Mouse (Mus musculus): Measurements from ENCODE around the gene Otoa. TPM values are rescaled to one million over a fixed set of nuclear protein-coding genes. Genes with fewer than 3 reads are reported as not detected.

Otoa gene
- total RNA-seq (2015), result 0.05 and 0.07 TPM in 2 replicates
- total RNA-seq (2017), result 0.12 and 0.20 TPM in 2 replicates

DNA sequence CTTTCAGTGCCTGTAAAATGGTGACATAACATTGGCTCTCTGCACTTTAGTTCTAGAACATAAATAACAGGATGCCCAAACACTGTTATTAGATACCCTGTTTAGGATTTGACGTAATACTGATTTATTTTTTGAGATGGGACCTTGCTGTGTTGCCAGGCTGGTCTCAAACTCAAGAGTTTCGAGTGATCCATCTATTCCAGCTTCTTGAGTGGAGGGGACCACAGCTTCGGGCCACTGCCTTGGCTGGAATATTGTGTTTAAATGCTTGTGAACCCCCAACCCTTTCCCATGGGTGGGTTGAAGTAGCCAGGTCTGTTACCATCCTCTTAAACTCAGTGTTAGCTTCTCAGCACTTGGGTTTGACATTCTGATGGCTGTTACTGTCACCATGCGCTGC is at the start of gene Otoa:
Gene Otoa, plus strand, starts transcription at position 301 of the 400 bp plus-strand sequence.
- ATAC-seq (replicated peaks; ENCODE audit: poor library complexity), result no peak

DNA sequence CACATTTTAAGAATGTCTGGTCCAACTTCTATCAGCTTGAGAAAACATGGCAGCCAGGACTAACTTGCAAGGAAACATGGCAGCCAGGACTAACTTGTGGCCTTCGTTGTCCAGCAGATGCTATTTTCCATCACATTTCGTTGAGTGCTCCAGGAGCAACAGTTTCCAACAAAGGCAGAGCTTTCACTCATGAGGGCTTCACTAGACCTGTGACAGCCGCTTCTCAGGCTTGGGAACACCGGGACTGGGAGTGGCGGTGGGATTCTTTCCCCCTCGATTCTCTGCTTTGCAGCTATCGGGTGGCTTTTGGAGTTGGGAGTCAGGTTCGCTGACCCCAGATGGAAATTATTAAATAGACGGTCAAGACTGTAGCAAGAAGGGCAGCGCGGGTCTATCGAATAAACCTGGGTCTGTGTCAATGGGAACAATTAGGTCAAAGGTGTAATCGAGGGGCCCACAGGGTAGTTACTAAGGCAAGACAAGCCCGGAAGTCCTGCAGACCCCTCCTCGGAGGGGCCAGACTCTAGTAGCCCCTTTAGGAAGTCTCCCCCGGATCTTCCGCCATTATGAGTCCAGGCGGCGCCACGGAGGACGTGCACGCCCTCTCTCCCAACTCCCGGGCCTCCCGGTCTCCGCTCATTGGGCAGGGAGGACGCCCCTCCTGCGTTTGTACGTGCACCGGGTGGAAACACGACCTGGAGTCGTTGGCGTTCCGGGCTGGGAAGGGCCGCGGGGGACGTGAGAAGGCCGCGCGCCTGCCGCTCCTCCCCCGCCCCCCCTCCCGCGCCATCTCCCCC is 47.4 kb upstream of the Otoa start, which contains the start of gene Mettl9:
Gene Mettl9, plus strand, starts transcription at position 590 of the 797 bp plus-strand sequence.
- peak; percentile 97 for ATAC-seq (replicated peaks; ENCODE audit: poor library complexity)

DNA sequence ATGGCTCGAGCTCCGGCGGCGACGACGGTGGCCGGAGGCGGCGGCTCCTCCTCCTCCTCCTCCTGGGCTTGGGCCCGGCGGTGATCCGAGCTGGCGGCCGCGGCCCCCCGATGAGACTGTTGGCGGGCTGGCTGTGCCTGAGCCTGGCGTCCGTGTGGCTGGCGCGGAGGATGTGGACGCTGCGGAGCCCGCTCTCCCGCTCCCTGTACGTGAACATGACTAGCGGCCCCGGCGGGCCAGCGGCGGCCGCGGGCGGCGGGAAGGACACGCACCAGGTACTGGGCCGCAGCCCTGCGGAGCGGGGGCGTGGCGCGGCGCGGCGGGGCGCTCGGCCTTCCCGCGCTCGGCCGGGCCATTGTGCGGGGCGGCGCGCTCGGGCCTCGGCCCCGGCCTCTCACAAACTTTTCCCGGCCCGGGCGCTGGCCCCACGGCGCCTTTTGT is 46.7 kb upstream of the Otoa start:
- peak; percentile 14 for ATAC-seq (replicated peaks; ENCODE audit: poor library complexity)

DNA sequence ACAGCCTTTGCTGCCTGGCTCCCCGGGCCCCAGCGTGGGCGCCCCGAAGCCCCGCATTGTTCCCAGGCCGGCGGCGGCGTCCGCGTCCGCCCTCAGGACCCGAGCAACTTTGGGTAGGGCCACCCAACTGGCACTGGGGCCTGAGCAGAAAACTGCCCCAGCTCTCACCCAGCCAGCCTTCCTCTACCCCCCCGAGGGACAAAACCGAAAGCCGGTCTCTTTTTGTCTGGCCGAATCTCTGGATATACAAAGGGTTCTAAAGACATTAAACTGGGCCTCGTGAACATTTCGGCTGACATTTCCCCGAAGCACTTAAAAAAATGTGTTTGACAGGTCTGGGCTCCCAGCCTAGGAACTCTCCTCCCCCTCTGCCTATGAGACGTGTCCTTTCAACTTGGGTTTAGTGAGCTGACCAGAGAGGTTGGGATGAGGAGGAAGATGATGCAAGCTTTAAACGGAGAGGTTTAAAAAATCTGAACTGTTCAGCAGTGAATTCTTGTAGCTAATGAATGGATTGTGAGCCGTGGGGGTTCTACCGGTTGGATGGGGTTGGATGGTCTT is 46.2 kb upstream of the Otoa start:
- ATAC-seq (replicated peaks; ENCODE audit: poor library complexity), result peak; percentile 28

DNA sequence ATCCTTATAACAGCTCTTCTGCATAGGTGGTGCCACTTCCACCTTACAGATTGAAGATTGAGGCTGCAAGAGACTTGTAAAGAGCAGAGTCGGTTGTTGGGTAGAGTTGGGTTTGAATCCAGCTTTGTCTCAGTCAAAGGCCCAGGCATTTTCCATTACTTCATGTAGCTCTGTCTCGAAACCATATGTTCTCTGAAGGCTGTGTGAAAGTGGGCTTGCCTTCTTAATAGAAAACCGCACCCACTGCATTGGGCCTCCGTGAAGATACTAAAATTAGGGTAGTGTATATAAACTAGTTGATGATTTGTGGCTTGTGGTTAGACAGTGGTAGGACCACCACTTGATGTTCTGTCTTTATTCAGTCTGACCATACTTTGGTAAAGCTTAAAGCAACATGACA is 40.9 kb upstream of the Otoa start:
- ATAC-seq (replicated peaks; ENCODE audit: poor library complexity), result no peak

DNA sequence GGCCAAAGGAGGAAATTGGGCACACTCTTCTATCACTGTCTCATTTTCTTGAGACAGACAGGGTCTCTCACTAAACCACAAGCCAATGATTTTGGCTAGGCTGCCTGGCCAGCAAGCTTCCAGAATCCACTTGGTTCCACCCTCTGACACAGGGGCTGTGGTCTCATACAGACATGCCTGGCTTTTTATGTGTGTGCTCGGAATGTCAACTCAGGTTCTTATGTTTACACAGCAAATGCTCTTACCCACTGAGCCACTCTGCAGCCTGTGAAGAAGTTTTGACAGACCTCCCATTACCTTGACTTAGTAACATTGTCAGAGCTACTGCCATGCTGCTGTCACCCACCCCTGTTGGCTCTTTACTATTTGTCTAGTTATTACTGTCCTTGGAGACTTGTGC is 39.5 kb upstream of the Otoa start:
- ATAC-seq (replicated peaks; ENCODE audit: poor library complexity), result no peak

DNA sequence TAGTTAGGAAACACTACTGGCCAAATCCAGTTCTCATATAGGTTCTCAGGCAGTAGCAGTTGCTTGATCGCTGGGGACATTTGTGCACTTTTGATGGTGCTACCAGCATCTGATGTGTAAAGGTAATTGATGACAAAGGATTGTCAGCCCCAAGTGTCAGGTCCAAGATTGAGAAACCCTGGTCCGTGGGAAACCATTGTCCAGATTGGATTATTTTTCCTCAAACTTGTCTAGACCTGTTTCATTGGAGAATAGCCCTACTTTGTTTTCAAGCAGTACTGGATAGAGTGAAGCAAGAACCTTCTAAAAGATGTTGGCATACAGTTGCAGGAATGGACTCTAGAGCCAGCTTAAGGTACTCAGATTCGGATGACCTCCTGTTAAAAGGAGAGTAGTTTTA is 38.4 kb upstream of the Otoa start:
- no peak for ATAC-seq (replicated peaks; ENCODE audit: poor library complexity)

DNA sequence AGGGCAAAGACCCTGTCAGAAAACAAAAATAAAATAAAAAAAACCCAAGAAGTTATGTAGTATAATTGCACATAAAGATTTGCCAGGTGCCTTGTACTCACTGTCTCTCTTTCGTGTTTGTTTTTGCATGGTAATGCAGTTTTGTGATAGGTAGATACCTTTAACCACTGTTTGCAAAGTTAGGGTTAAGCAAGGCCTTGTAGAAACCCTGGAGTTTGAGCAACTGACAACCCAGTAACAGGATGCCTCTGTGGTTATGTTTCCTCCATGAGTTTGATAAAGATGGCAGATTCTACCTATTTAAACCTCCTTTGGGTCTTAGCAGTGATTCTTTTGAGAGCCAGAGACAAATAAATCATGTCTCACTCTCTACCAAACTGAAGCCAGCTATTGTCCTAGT is 37.9 kb upstream of the Otoa start:
- peak; percentile 47 for ATAC-seq (replicated peaks; ENCODE audit: poor library complexity)

DNA sequence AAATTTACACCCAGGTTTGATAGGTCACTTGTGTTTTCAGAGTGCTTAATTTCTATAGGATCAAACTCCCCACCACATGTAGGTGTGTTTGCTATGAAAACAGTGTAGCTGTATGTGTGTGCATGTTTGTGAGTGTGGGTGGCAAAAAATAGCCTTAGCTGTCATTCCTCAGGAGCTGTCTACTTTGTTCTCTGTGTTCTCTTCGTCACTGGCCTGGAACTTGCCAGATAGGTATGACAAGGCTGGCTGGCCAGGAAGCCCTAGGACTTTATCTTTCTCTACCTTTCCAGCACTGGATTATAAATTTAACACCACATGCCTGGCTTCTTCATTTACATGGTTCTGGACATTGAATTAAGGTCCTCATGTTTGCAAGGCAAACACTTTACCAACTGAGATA is 37.2 kb upstream of the Otoa start:
- no peak for ATAC-seq (replicated peaks; ENCODE audit: poor library complexity)

DNA sequence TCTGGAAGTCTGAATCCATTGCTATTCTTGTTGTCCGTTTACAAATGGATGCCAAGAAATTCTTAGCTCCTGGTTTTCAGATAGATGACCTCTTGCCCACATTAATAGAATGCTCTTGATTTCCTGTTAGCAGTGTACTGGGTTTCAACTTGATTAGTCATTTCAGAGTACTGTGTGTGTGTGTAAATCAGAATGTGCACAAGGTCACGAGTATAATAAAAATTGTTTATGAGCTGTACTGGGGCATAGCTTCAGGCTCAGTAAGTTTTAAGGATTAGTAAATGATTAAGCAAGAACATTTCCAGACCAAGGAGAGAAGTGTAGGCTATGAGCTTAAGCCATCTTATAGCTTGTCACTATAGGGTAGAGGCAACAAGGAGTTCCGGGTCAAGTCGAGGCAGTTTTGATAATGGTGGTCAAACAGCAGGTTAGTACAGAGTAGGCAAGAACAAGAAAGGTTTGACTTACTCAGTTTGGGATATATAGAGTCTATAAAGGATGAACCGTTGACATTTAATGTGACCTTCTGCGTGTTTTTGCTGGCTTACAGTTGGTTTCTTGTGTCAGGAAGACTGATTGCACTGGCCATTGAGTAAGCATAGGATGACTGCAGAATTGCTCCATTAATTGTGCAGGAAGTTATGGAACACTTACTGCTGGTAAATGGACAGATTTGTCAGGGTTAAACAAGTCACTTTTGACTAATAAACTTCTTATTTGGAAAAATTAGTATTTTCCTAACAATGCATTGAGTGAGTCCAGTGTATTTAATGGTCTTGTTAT is 35.6 kb upstream of the Otoa start:
- ATAC-seq (replicated peaks; ENCODE audit: poor library complexity), result peak; percentile 33; the same call in 1 of the 2 replicates

DNA sequence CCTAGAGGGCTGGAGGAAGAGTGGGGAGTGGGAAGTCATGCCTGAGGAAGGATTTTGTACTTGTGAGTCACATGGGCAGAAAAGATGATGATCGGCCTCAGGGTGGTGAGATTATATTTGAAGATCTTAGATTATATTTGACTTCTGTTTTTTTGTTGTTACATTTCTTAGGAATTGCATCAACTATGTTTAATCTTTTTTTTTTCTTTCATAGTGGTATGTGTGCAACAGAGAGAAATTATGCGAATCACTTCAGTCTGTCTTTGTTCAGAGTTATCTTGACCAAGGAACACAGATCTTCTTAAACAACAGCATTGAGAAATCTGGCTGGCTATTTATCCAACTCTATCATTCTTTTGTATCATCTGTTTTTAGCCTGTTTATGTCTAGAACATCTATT is 33.8 kb upstream of the Otoa start:
- no peak for ATAC-seq (replicated peaks; ENCODE audit: poor library complexity)

DNA sequence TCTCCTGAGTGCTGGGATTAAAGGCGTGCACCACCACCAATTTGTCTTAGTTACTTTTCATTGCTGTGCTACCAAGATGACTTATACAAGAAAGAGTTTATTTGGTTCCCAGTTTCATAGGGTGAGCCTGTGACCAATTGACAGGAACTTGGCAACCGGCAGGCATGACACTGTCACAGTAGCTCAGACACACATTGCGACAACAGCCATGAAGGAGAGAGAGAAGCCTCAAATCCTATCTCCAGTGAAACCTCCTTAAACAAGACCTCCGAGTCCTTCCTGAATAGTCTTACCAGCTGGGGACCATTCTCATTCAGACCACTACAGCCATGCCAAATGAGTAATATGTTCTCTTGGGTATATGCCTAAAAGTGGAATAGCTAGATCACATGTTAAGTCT is 28.4 kb upstream of the Otoa start:
- no peak for ATAC-seq (replicated peaks; ENCODE audit: poor library complexity)

DNA sequence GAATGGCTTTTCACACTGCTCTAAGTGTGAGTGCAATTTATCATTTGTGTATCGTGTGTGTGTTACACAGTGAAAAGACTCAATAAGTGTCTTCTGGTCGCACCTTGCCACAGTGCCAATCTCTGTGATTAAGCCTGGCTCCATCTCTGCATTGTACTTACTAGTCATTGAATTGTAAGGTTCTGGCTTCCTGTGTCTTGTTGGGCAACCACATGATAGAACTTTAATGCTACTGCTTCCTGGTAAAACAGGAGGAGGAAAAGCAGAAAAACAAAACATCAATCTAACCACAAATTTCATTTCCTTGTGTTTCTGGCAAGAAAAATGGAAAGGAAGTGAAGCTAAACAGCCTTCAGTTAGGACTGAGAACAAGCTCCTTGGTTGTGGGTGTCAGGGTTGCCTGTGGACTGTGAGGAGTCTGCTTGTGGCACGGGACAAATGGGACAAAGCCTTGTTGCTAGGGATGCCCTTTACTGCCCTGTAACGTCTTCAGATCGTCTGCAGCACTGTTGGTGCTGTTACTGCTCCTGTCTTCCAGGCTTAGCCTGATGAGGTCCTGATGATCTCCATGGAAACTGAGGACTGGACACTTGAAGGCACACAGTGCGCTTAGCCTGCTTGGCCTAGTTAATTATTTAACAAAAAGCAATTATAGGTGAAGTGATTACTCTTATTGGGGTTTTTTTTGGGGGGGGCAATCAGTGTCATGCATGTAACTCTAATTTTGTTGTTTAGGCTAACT is 21.8 kb upstream of the Otoa start:
- peak; percentile 44 for ATAC-seq (replicated peaks; ENCODE audit: poor library complexity)

DNA sequence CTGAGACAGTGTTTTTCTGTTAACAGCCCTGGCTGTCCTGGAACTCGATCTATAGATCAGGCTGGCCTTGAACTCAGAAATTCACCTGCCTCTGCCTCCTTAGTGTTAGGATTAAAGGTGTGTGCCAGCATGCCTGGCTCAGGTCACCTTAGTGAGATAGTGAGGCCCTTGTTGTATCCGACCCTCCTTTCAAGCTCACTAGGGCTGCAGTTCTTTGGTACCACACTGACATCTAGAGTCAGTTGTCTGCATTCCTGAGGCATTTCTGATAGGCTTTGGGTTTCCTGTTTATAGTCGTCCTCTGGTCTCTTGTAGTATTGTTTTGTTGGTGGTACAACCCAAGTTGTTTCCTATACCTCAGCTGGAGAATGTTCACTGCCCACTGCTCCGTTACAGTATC is 17.1 kb upstream of the Otoa start:
- ATAC-seq (replicated peaks; ENCODE audit: poor library complexity), result peak; percentile 62

DNA sequence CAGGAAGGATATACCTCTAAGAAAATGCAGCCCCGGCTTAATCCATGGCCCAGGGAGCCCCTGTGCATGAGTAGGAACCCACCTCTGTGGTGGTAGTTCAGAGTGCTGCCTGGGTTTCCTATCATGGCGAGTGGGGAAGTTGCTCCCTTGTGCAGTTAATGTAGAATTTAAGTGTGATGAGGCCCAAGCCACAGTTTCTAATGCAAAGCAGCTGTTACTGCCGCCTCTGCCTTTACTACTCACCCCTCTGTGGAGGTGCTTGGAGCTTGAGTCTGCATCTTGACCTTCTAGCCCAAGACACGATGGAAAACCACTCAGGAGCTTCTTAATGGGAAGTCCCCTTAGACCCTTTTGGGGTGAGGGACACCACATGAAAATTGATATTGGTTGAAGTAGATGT is 10.2 kb upstream of the Otoa start:
- no peak for ATAC-seq (replicated peaks; ENCODE audit: poor library complexity)

DNA sequence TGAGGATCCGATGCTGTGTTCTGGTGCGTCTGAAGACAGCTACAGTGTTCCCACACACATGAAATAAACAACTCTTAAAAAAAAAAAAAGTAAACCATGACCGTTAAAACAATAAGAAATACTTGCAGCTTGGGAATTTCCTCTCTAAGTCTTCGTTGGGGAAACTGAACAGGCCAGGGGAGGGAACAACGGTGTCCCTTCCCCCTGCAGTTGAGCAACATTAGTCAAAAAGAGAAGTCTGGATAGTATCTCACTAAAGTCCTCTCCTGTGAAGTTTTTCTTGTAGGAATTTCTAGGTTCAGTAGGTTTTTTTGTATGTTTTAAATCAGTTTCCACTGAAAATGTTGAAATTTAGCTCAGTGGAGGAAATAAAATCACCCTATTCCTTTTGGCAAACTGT is 8.9 kb upstream of the Otoa start:
- peak; percentile 47 for ATAC-seq (replicated peaks; ENCODE audit: poor library complexity)

DNA sequence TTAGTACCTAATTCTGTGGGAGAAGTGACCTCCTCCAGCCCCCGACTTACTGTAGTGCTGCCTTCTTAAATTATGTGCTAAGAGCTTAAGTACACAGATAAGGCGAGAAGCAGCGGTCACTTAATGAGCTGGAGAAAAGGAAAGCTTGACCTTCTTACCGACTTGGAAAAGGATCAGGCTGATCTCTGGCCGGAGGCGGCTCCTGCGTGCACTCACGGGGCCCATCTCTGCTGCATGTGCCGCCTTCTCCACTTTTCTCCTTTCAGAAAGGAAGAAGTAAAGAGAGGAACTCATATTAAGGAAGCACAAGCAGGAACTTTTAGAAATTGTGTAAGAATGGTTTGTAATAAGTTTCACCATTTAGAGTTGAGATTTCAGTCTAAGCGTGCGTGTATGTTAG is 7.2 kb upstream of the Otoa start, which contains the start of gene Igsf6:
Gene Igsf6, minus strand, starts transcription at position 292 of the 400 bp plus-strand sequence.
- ATAC-seq (replicated peaks; ENCODE audit: poor library complexity), result peak; percentile 56

DNA sequence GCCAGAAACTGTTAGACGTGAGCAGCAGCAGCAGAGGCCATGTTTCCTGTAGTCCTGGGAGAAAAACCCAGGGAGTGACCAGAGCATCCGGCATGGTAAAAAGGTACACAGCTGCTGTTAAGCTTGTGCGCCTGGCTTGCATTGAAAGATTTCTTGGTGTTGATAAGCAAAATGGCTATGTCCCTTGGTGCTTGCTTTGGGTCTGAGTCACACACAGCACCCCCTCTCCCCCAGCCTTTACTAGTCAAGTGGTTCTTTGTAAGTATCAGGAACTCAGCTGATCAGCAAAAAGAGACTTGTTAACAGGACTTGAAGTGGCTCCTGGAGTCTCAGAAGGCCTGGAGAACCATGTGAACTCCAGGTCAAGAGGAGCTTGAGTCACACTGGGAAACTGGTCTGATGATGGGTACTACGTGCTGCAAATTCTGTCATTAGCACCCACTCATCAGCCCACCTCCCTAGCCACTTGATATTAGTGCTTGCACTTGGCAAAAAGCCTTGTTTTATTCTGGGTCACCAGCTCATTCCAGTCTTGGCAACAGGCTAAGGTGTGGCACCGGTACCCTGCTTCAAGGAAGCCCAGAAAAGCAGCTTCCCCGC is 6.5 kb upstream of the Otoa start:
- no peak; the same call in none of the 2 replicates for ATAC-seq (replicated peaks; ENCODE audit: poor library complexity)

DNA sequence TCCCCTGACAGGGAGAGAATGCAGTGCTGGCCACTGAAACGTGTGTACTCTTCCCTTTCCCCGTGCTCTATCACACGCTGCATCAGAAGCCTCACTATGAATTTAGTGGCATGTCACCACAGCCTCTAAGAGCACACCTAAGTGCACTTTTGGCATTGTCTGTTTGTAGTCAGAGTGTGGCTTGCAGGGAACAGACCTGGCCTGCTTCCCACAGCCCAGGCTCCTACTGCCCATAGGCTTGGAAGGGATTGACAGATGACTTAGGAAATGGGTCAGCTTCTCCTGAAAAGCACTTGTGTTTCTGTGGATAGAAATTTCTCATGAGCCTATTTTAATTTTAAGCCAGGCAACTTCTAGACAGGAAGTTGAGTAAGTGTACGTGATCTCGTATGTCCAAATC is 6.0 kb upstream of the Otoa start:
- ATAC-seq (replicated peaks; ENCODE audit: poor library complexity), result no peak

DNA sequence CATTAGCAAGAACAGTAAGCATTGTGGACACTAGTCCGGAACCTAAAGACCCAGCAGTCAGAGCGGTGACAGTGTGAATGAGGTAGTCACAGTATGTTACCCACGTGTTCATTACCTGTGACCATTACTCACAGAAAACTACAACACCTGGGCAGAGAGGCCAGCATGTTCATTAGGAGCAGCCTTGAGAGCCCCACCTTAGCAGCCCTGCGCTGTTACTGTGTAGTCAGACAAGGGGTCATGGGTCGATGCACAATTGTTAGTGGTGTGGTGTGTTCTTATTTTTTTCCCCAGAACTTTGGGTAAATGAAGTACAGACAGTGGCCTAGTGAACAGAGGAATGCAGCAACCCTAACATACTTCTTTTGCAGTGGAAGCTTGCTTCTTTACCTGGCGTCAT is 4.1 kb upstream of the Otoa start:
- ATAC-seq (replicated peaks; ENCODE audit: poor library complexity), result no peak

DNA sequence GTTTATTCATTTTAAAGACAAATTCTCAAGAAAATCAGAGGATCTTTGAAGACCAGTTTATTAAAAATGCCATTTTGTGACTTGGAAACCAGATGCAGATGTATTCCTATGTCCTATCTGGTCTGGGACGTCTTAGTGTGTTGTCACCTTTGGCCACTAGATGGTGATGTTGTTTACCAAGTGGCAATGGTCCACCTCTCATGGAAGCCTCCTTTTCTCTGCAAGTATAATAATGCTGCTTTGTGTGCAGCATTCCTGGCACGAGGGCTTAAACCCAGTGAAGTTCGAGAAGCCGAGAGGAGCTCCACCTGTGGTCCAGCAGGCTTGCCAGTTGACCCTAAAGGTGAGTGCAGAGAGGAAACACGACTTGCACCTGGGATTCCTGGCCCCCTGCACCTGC is 3.6 kb upstream of the Otoa start:
- peak; percentile 69 for ATAC-seq (replicated peaks; ENCODE audit: poor library complexity)

Data from megakaryocyte progenitor cell, adult 5-6 weeks (primary cell).